Mouse (Mus musculus) E14TG2a.4 (cell line): Measurements from ENCODE around the gene Chd9.

ENCODE experiments used
- CTCF ChIP-seq: conservative IDR thresholded peaks from 2 replicates; pipeline ENCODE4 v1.5.1; 2014; ENCODE audit warnings: low read length
- NANOG ChIP-seq: IDR thresholded peaks from 2 replicates; pipeline ENCODE4 v1.6.1; 2014; ENCODE audit warnings: borderline replicate concordance, low read length, mixed read lengths

- no peak for TF ChIP-seq CTCF
- TF ChIP-seq NANOG: no peak
These were observed 242.2 kb downstream of the Chd9 start for GRCm38 (mm10) chr8:91070275-91070859.
